Mouse (Mus musculus) bone marrow macrophage, adult 2 months (primary cell): ENCODE data around the gene Megf11. TPM values are rescaled to one million over a fixed set of nuclear protein-coding genes. Genes with fewer than 3 reads are reported as not detected.
"Not testable (repeated sequence)": the region's sequence is repeated elsewhere in the genome, so short reads cannot be mapped to it uniquely, and the experiment has no call there.

Experiments used
- H3K27ac ChIP-seq: 2 replicates; pipeline ENCODE4 v1.5.1; 2012; ENCODE audit warnings: low read depth, low read length; ENCODE audit not compliant: insufficient read depth
- H3K4me1 ChIP-seq: 2 replicates; pipeline ENCODE4 v1.6.1; 2012; ENCODE audit warnings: low read length; ENCODE audit not compliant: control insufficient read depth, insufficient read depth
- H3K4me3 ChIP-seq: 2 replicates; pipeline ENCODE4 v1.5.1; 2012; ENCODE audit warnings: mild to moderate bottlenecking, low read length, moderate library complexity; ENCODE audit not compliant: insufficient read depth
- CTCF ChIP-seq: IDR thresholded peaks from 2 replicates; pipeline ENCODE4 v1.5.1; 2012; ENCODE audit warnings: low read depth, mild to moderate bottlenecking, low read length, moderate library complexity
- POLR2A ChIP-seq: IDR thresholded peaks from 2 replicates; pipeline ENCODE4 v1.6.1; 2012; ENCODE audit warnings: mild to moderate bottlenecking, low read depth, low read length, borderline replicate concordance
- polyA plus RNA-seq: library from polyadenylated mRNA; stranded (reverse); fragments of >200 nt; gene quantifications from 2 replicates; pipeline ENCODE4 v1.2.4, GENCODE M21; 2012; ENCODE audit not compliant: missing spikeins, insufficient read depth, insufficient read length

Gene Megf11
- polyA plus RNA-seq, 1 experiment: not detected

- Histone ChIP-seq H3K27ac (no peak overlapping the region), H3K4me3 (no peak overlapping the region), H3K4me1 (peaks cover 15% of the 10 kb centered on the region)
- TF ChIP-seq POLR2A (no peak), CTCF (no peak)
Observed at GRCm38 (mm10) chr9:64731029-64731560, 345.7 kb downstream of the Megf11 start.

GRCm38 (mm10) chr9:64734166-64734565, 348.7 kb downstream of the Megf11 start:
- TF ChIP-seq POLR2A (no peak), CTCF (no peak)
- Histone ChIP-seq H3K27ac (peak overlapping the region; percentile 64), H3K4me1 (peaks cover 15% of the 10 kb centered on the region), H3K4me3 (no peak overlapping the region; the same call in 1 of the 2 replicates)

- H3K27ac ChIP-seq: peak overlapping the region; percentile 51; the same call in 1 of the 2 replicates
- H3K4me1 ChIP-seq: peaks cover 15% of the 10 kb centered on the region
- not testable (repeated sequence) for H3K4me3 ChIP-seq
Observed at GRCm38 (mm10) chr9:64734992-64735391, 349.6 kb downstream of the Megf11 start.

GRCm38 (mm10) chr9:64736076-64736638, 350.7 kb downstream of the Megf11 start:
- Histone ChIP-seq H3K4me1 (peaks cover 15% of the 10 kb centered on the region), H3K27ac (peak overlapping the region; percentile 74), H3K4me3 (peak overlapping the region; percentile 74)
- TF ChIP-seq CTCF: no peak
- TF ChIP-seq POLR2A: no peak

GRCm38 (mm10) chr9:64736639-64737405, 351.4 kb downstream of the Megf11 start:
- Histone ChIP-seq H3K27ac (peak overlapping the region; percentile 74), H3K4me1 (peaks cover 12% of the 10 kb centered on the region), H3K4me3 (peak overlapping the region; percentile 74)
- TF ChIP-seq CTCF (no peak), POLR2A (no peak)

GRCm38 (mm10) chr9:64737406-64738201, 352.2 kb downstream of the Megf11 start, which contains the start of gene Rab11a:
Rab11a (minus strand) TSS chr9:64737758.
- peak within 1 kb of the TSS; percentile 79 for H3K27ac ChIP-seq
- TF ChIP-seq CTCF (no peak), POLR2A (no peak)
- H3K4me3 ChIP-seq: peak within 1 kb of the TSS; percentile 74
- H3K4me1 ChIP-seq: peaks cover 12% of the 10 kb centered on the region

GRCm38 (mm10) chr9:64739001-64739400, 353.6 kb downstream of the Megf11 start:
- Histone ChIP-seq H3K27ac (no peak overlapping the region), H3K4me3 (no peak overlapping the region), H3K4me1 (peaks cover 14% of the 10 kb centered on the region)
- TF ChIP-seq POLR2A: no peak
- TF ChIP-seq CTCF: no peak

- Histone ChIP-seq H3K27ac (no peak overlapping the region), H3K4me3 (no peak overlapping the region), H3K4me1 (peaks cover 7% of the 10 kb centered on the region)
- TF ChIP-seq POLR2A (no peak), CTCF (no peak)
Observed at GRCm38 (mm10) chr9:64742453-64742852, 357.0 kb downstream of the Megf11 start.

- H3K4me3 ChIP-seq: no peak overlapping the region
- TF ChIP-seq POLR2A (no peak), CTCF (no peak)
- H3K4me1 ChIP-seq: peaks cover 14% of the 10 kb centered on the region
- no peak overlapping the region for H3K27ac ChIP-seq
Observed at GRCm38 (mm10) chr9:64747735-64748134, 362.3 kb downstream of the Megf11 start.
